ENCODE assay signal across 9 mouse cellular contexts in genomic region chr19:44135960-44136485, GRCm38 (mm10). TPM values are rescaled to one million over a fixed set of nuclear protein-coding genes. Genes with fewer than 3 reads are reported as not detected.
DNase-seq lines count a peak whose midpoint lies in the region; ATAC-seq and TF ChIP-seq lines count a peak whose summit lies in the region.
"Had no signal": no experiment of that assay in that cellular context is flagged by ENCODE, and none has a peak within 500 bp of the region (broad histone marks: within the 10 kb centered on the region; RNA-seq: fewer than 3 reads in every experiment).

No protein-coding gene starts in this region.

- no peak for TF ChIP-seq CTCF in lung, postnatal 0 days (IDR thresholded peaks at IDR 0.05)
- no peak for TF ChIP-seq CTCF in stomach, postnatal 0 days (IDR thresholded peaks at IDR 0.05; ENCODE audit: low read depth)

- peak overlapping the region; percentile 90 for H3K4me3 ChIP-seq in lung, postnatal 0 days (ENCODE audit: low read depth, low read length)
- peak overlapping the region; percentile 84 for H3K4me3 ChIP-seq in forebrain, embryonic 11.5 days (ENCODE audit: low read depth, low read length)
- peak overlapping the region; percentile 80 for H3K4me3 ChIP-seq in limb, embryonic 13.5 days
- peak overlapping the region; percentile 76 for H3K4me3 ChIP-seq in stomach, postnatal 0 days (ENCODE audit: low read depth, low read length)

- no peak overlapping the region for H3K27ac ChIP-seq in lung, postnatal 0 days (ENCODE audit: low read length)
- no peak overlapping the region for H3K27ac ChIP-seq in forebrain, embryonic 11.5 days (ENCODE audit: low read depth, low read length)
- no peak overlapping the region for H3K27ac ChIP-seq in limb, embryonic 13.5 days
- no peak overlapping the region for H3K27ac ChIP-seq in stomach, postnatal 0 days (replicated peaks)

- intact Hi-C loops in left cerebral cortex, postnatal 14 days (cut with DNase I): no loop called here

- H3K4me2 ChIP-seq in lung, postnatal 0 days (replicated peaks; ENCODE audit: low read depth, low read length): peak overlapping the region; percentile 51
- H3K4me2 ChIP-seq in forebrain, embryonic 11.5 days (ENCODE audit: low read depth, low read length, severe bottlenecking): peak overlapping the region; percentile 57
- H3K4me2 ChIP-seq in limb, embryonic 13.5 days (replicated peaks): peak overlapping the region; percentile 61
- H3K4me2 ChIP-seq in stomach, postnatal 0 days (replicated peaks; ENCODE audit: low read depth): peak overlapping the region; percentile 50

- peak; percentile 14 for ATAC-seq in lung, postnatal 0 days
- no peak for ATAC-seq in forebrain, embryonic 11.5 days (replicated peaks; ENCODE audit: low FRiP score)
- no peak for ATAC-seq in limb, embryonic 13.5 days (ENCODE audit: low FRiP score, low read depth)
- ATAC-seq in stomach, postnatal 0 days (ENCODE audit: low FRiP score, low TSS enrichment): no peak

- 30% methylated on average over 7 of the region's 7 CpGs for WGBS in lung, postnatal 0 days
- WGBS in forebrain, embryonic 11.5 days: 21% methylated on average over 7 of the region's 7 CpGs
- WGBS in limb, embryonic 13.5 days: 31% methylated on average over 7 of the region's 7 CpGs
- 29% methylated on average over 7 of the region's 7 CpGs for WGBS in stomach, postnatal 0 days

- H3K36me3 ChIP-seq in lung, postnatal 0 days (ENCODE audit: insufficient read depth, low read length): peaks cover 7% of the 10 kb centered on the region; the same call in 1 of the 2 replicates
- H3K36me3 ChIP-seq in forebrain, embryonic 11.5 days (ENCODE audit: control insufficient read depth, insufficient read depth, low read length): peaks cover 4% of the 10 kb centered on the region; the same call in 1 of the 2 replicates
- peaks cover 38% of the 10 kb centered on the region for H3K36me3 ChIP-seq in limb, embryonic 13.5 days
- H3K36me3 ChIP-seq in stomach, postnatal 0 days (ENCODE audit: control insufficient read depth, insufficient read depth, low read length): no peaks in the 10 kb centered on the region

- H3K9me3 ChIP-seq in lung, postnatal 0 days (ENCODE audit: low read length): no peaks in the 10 kb centered on the region
- H3K9me3 ChIP-seq in forebrain, embryonic 11.5 days (ENCODE audit: control insufficient read depth, low read length): no peaks in the 10 kb centered on the region
- H3K9me3 ChIP-seq in limb, embryonic 13.5 days: peaks cover 5% of the 10 kb centered on the region; the same call in 1 of the 2 replicates
- no peaks in the 10 kb centered on the region for H3K9me3 ChIP-seq in stomach, postnatal 0 days (ENCODE audit: control insufficient read depth, low read length)

- no peaks in the 10 kb centered on the region for H3K27me3 ChIP-seq in lung, postnatal 0 days (replicated peaks; ENCODE audit: insufficient read depth, low read length)
- H3K27me3 ChIP-seq in forebrain, embryonic 11.5 days (ENCODE audit: control insufficient read depth, insufficient read depth, low read length): no peaks in the 10 kb centered on the region
- H3K27me3 ChIP-seq in limb, embryonic 13.5 days: no peaks in the 10 kb centered on the region
- H3K27me3 ChIP-seq in stomach, postnatal 0 days (ENCODE audit: control insufficient read depth, insufficient read depth, low read length): no peaks in the 10 kb centered on the region

- H3K9ac ChIP-seq in lung, postnatal 0 days (replicated peaks; ENCODE audit: low read depth): no peak overlapping the region; the same call in 1 of the 2 replicates
- peak overlapping the region; percentile 47 for H3K9ac ChIP-seq in forebrain, embryonic 11.5 days (ENCODE audit: low read length)
- H3K9ac ChIP-seq in limb, embryonic 13.5 days: peak overlapping the region; percentile 51
- H3K9ac ChIP-seq in stomach, postnatal 0 days (ENCODE audit: low read length): peak overlapping the region; percentile 38; the same call in 1 of the 2 replicates

- no peaks in the 10 kb centered on the region for H3K4me1 ChIP-seq in lung, postnatal 0 days (ENCODE audit: insufficient read depth, low read depth, low read length)
- no peaks in the 10 kb centered on the region; the same call in 1 of the 2 replicates for H3K4me1 ChIP-seq in forebrain, embryonic 11.5 days (replicated peaks; ENCODE audit: control insufficient read depth, insufficient read depth, low read length)
- peaks cover 8% of the 10 kb centered on the region for H3K4me1 ChIP-seq in limb, embryonic 13.5 days
- H3K4me1 ChIP-seq in stomach, postnatal 0 days (replicated peaks; ENCODE audit: control insufficient read depth, insufficient read depth): 0 out of 2 replicates have a peak, but pooled peaks cover 2% of the 10 kb centered on the region

- DNase-seq in lung, postnatal 0 days (ENCODE audit: low spot score): no peak
- DNase-seq in lung, adult 18-20 months: no peak
- DNase-seq in forebrain, embryonic 11.5 days (ENCODE audit: low spot score): no peak
- no peak for DNase-seq in stomach, postnatal 0 days (ENCODE audit: low spot score)
- no peak for DNase-seq in testis, postnatal 14 days (ENCODE audit: low spot score)
- no peak for DNase-seq in left cerebral cortex, postnatal 14 days (ENCODE audit: low spot score in 2 of 2)
- no peak for DNase-seq in layer of hippocampus, adult 9-10 months (ENCODE audit: low spot score)

- TF ChIP-seq EP300 in lung, postnatal 0 days (IDR thresholded peaks at IDR 0.05): no peak
- TF ChIP-seq EP300 in stomach, postnatal 0 days (optimal IDR thresholded peaks at IDR 0.05): no peak

RNA-seq across cellular contexts. Expression of gene Cwf19l1, which starts 0.3 kb away (rescaled TPM):
- 14.2 and 18.5 TPM in 2 replicates for polyA plus RNA-seq in lung, postnatal 0 days (2015; fragmentation: Nextera tagmentation; extraction: Ambion mirVana)
- polyA plus RNA-seq in forebrain, embryonic 11.5 days (2014; fragmentation: Nextera tagmentation; extraction: Ambion mirVana): 44.2 and 47.9 TPM in 2 replicates
- 32.5 and 33.9 TPM in 2 replicates for polyA plus RNA-seq in limb, embryonic 13.5 days (2015; fragmentation: Nextera tagmentation; extraction: Ambion mirVana)
- polyA plus RNA-seq in stomach, postnatal 0 days (2015; fragmentation: Nextera tagmentation; extraction: Ambion mirVana): 13.0 and 13.6 TPM in 2 replicates
- total RNA-seq in left cerebral cortex, postnatal 14 days (2021): 10 to 100 TPM; 16.6 to 19.4 TPM

RNA-seq across cellular contexts. Expression of gene Bloc1s2, which starts 10.2 kb away (rescaled TPM):
- polyA plus RNA-seq in lung, postnatal 0 days (2015; fragmentation: Nextera tagmentation; extraction: Ambion mirVana): 62.0 and 63.5 TPM in 2 replicates
- 101 and 108 TPM in 2 replicates for polyA plus RNA-seq in forebrain, embryonic 11.5 days (2014; fragmentation: Nextera tagmentation; extraction: Ambion mirVana)
- 96.2 and 96.4 TPM in 2 replicates for polyA plus RNA-seq in limb, embryonic 13.5 days (2015; fragmentation: Nextera tagmentation; extraction: Ambion mirVana)
- polyA plus RNA-seq in stomach, postnatal 0 days (2015; fragmentation: Nextera tagmentation; extraction: Ambion mirVana): 54.3 and 60.3 TPM in 2 replicates
- total RNA-seq in left cerebral cortex, postnatal 14 days (2021): 10 to 100 TPM; 71.4 to 73.9 TPM

RNA-seq across cellular contexts. Expression of gene Chuk, which starts 28.7 kb away (rescaled TPM):
- polyA plus RNA-seq in lung, postnatal 0 days (2015; fragmentation: Nextera tagmentation; extraction: Ambion mirVana): 32.8 and 33.4 TPM in 2 replicates
- polyA plus RNA-seq in forebrain, embryonic 11.5 days (2014; fragmentation: Nextera tagmentation; extraction: Ambion mirVana): 59.6 and 62.9 TPM in 2 replicates
- polyA plus RNA-seq in limb, embryonic 13.5 days (2015; fragmentation: Nextera tagmentation; extraction: Ambion mirVana): 42.5 and 46.8 TPM in 2 replicates
- 21.3 and 23.7 TPM in 2 replicates for polyA plus RNA-seq in stomach, postnatal 0 days (2015; fragmentation: Nextera tagmentation; extraction: Ambion mirVana)
- 10 to 100 TPM; 40.9 to 54.5 TPM for total RNA-seq in left cerebral cortex, postnatal 14 days (2021)

RNA-seq across cellular contexts. Expression of gene Pkd2l1, which starts 56.2 kb away (rescaled TPM):
- 0.04 and 0.05 TPM in 2 replicates for polyA plus RNA-seq in lung, postnatal 0 days (2015; fragmentation: Nextera tagmentation; extraction: Ambion mirVana)
- polyA plus RNA-seq in forebrain, embryonic 11.5 days (2014; fragmentation: Nextera tagmentation; extraction: Ambion mirVana): 0.25 and 0.39 TPM in 2 replicates
- not detected in 2 replicates for polyA plus RNA-seq in limb, embryonic 13.5 days (2015; fragmentation: Nextera tagmentation; extraction: Ambion mirVana)
- polyA plus RNA-seq in stomach, postnatal 0 days (2015; fragmentation: Nextera tagmentation; extraction: Ambion mirVana): not detected in 2 replicates
- total RNA-seq in left cerebral cortex, postnatal 14 days (2021): under 1 TPM in 1 of 2 experiments, not detected in 1; 0.11 TPM
- total RNA-seq: neutrophil, adult 5-6 weeks had no signal
